ENCODE assay signal across 8 mouse cellular contexts in the genomic region with DNA sequence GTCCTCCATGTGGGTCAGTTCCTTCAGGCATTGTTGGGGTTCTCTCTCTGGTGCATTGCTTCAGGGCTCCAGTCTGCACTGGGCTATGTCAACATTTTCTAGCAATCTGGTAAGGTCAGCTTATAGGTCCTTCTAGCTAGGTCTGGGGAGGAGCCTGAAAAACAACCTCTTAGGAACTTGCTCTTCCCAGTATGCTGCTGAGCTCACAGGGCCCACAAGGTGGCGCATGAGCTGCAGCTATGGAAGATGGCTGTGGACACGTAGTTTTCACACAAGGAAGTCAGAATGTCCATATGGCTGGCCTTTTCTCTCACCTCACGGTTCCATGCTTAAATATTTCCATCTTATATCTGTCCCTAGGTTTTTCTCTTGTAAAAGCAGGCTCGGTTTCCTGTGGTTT. TPM values are rescaled to one million over a fixed set of nuclear protein-coding genes. Genes with fewer than 3 reads are reported as not detected.
DNase-seq lines count a peak whose midpoint lies in the region; TF ChIP-seq lines count a peak whose summit lies in the region.

No protein-coding gene starts in this region.

- H3K9me3 ChIP-seq in forebrain, embryonic 10.5 days, result no peaks in the 10 kb centered on the region

- H3K27me3 ChIP-seq in heart, adult 2 months (ENCODE audit: control insufficient read depth, insufficient read depth, low read length), result no peaks in the 10 kb centered on the region
- no peaks in the 10 kb centered on the region for H3K27me3 ChIP-seq in forebrain, embryonic 10.5 days (ENCODE audit: poor library complexity, severe bottlenecking)

- no peak for TF ChIP-seq EP300 in heart, adult 2 months (IDR thresholded peaks at IDR 0.05; ENCODE audit: insufficient read depth, low read depth, low read length)

- TF ChIP-seq POLR2A in heart, adult 2 months (IDR thresholded peaks at IDR 0.05; ENCODE audit: insufficient read depth, low read depth, low read length), result no peak
- TF ChIP-seq POLR2A in brain, embryonic 14.5 days (IDR thresholded peaks at IDR 0.05; ENCODE audit: borderline replicate concordance, extremely low read depth, insufficient read depth, insufficient read length, poor library complexity, severe bottlenecking), result no peak

- no peak overlapping the region for H3K4me3 ChIP-seq in heart, adult 2 months
- H3K4me3 ChIP-seq in forebrain, embryonic 10.5 days, result no peak overlapping the region

- no peak overlapping the region for H3K9ac ChIP-seq in heart, adult 2 months (ENCODE audit: low read depth, low read length)

- peak; percentile 70 for TF ChIP-seq CTCF in heart, adult 2 months (IDR thresholded peaks at IDR 0.05)
- TF ChIP-seq CTCF in brain, embryonic 14.5 days (IDR thresholded peaks at IDR 0.05; ENCODE audit: borderline replicate concordance, extremely low read depth, insufficient read depth, insufficient read length), result peak; percentile 93

- no peaks in the 10 kb centered on the region for H3K79me2 ChIP-seq in heart, adult 2 months (replicated peaks; ENCODE audit: control insufficient read depth, insufficient read depth, low read length)

- DNase-seq in heart, adult 2 months, result peak; percentile 5 to 21
- no peak for DNase-seq in heart, adult 11 months
- peak; percentile 91 for DNase-seq in brain, embryonic 14.5 days (ENCODE audit: low read depth)
- DNase-seq in forebrain, embryonic 10.5 days (ENCODE audit: extremely low spot score, low spot score), result peak; percentile 55
- DNase-seq in kidney, adult 18-20 months, result peak; percentile 67
- DNase-seq in left cerebral cortex, postnatal 10 days (ENCODE audit: extremely low spot score in 1 of 2, low spot score in 2 of 2), result peak; percentile 49 to 62
- DNase-seq in neural tube, embryonic 10.5 days (ENCODE audit: extremely low spot score, low spot score), result peak; percentile 74
- peak; percentile 18 for DNase-seq in testis, postnatal 14 days (ENCODE audit: low spot score)

- intact Hi-C loops in heart, adult 2 months (cut with DNase I), result no loop called here
- intact Hi-C loops in left cerebral cortex, postnatal 10 days (cut with DNase I), result loop anchor here (5.0 to 10.0 kb wide), 2 partner anchors 593 to 755 kb away; no protein-coding TSS in a partner anchor

- H3K27ac ChIP-seq in heart, adult 2 months, result no peak overlapping the region
- H3K27ac ChIP-seq in forebrain, embryonic 10.5 days, result no peak overlapping the region

- no peaks in the 10 kb centered on the region for H3K36me3 ChIP-seq in heart, adult 2 months (ENCODE audit: control insufficient read depth, insufficient read depth, low read length)
- no peaks in the 10 kb centered on the region for H3K36me3 ChIP-seq in forebrain, embryonic 10.5 days (replicated peaks)

- WGBS in heart, adult 2 months, result 4% methylated on average over 4 of the region's 4 CpGs
- WGBS in forebrain, embryonic 10.5 days, result 9% methylated on average over 4 of the region's 4 CpGs

- no peaks in the 10 kb centered on the region for H3K4me1 ChIP-seq in heart, adult 2 months (ENCODE audit: control insufficient read depth, insufficient read depth, low read length)
- no peaks in the 10 kb centered on the region for H3K4me1 ChIP-seq in forebrain, embryonic 10.5 days

RNA-seq across cellular contexts. Expression of a gene that starts 24.8 kb away (rescaled TPM):
- not detected for total RNA-seq in heart, adult 2 months (2021)
- not detected in 2 replicates for polyA plus RNA-seq in heart, adult 2 months (2012; rRNA removed)
- polyA plus RNA-seq in brain, embryonic 14.5 days (2012; rRNA removed), result 0.57 and 0.71 TPM in 2 replicates
- not detected in 2 replicates for polyA plus RNA-seq in forebrain, embryonic 10.5 days (2016; fragmentation: Nextera tagmentation; extraction: Ambion mirVana)
- under 1 TPM in 1 of 2 experiments, not detected in 1; 0.34 TPM for total RNA-seq in left cerebral cortex, postnatal 10 days (2021)
